Mouse (Mus musculus) olfactory bulb, adult 2 months (tissue): ENCODE data around the gene Tenm2. TPM values are rescaled to one million over a fixed set of nuclear protein-coding genes. Genes with fewer than 3 reads are reported as not detected.

Source experiments
- H3K27ac ChIP-seq: fragments of 200-500 bp; 2 replicates; pipeline ENCODE4 v1.5.1; 2012; ENCODE audit warnings: low read depth, low read length; ENCODE audit not compliant: insufficient read depth
- H3K4me1 ChIP-seq: fragments of 200-500 bp; 2 replicates; pipeline ENCODE4 v1.6.1; 2012; ENCODE audit warnings: low read length; ENCODE audit not compliant: control insufficient read depth, insufficient read depth
- H3K4me3 ChIP-seq: fragments of 200-500 bp; 2 replicates; pipeline ENCODE4 v1.5.1; 2012; ENCODE audit warnings: mild to moderate bottlenecking, low read depth, low read length, moderate library complexity; ENCODE audit not compliant: insufficient read depth
- CTCF ChIP-seq: fragments of 200-500 bp; IDR thresholded peaks from 2 replicates; pipeline ENCODE4 v1.5.1; 2012; ENCODE audit warnings: low read depth, mild to moderate bottlenecking, low read length, moderate library complexity; ENCODE audit not compliant: insufficient read depth
- POLR2A ChIP-seq: fragments of 200-500 bp; IDR thresholded peaks from 2 replicates; pipeline ENCODE4 v1.6.1; 2012; ENCODE audit warnings: mild to moderate bottlenecking, low read depth, low read length, moderate library complexity; ENCODE audit not compliant: insufficient read depth
- WGBS: fragments of 180-500 bp; shearing (Covaris S2); methylation state at CpG from one replicate; pipeline ENCODE4 v1.1.7; 2018; 5-methylcytosine and 5-hydroxymethylcytosine counted together
- polyA plus RNA-seq: library from polyadenylated mRNA; stranded (reverse); fragments of >200 nt; gene quantifications from 2 replicates; pipeline ENCODE4 v1.2.4, GENCODE M21; 2012; ENCODE audit warnings: low replicate concordance; ENCODE audit not compliant: missing spikeins, insufficient read depth, insufficient read length

Gene Tenm2
- polyA plus RNA-seq, 1 experiment = not detected

GRCm38 (mm10) chr11:36557316-36557715 lies 678.4 kb downstream of the Tenm2 start:
- no peak for TF ChIP-seq CTCF
- TF ChIP-seq POLR2A = no peak
- WGBS = 89% methylated on average over 6 of the region's 6 CpGs
- Histone ChIP-seq H3K4me1 (0 out of 2 replicates have a peak, but pooled peaks cover 2% of the 10 kb centered on the region), H3K4me3 (no peak overlapping the region), H3K27ac (no peak overlapping the region)

GRCm38 (mm10) chr11:36553286-36553685 lies 682.5 kb downstream of the Tenm2 start:
- Histone ChIP-seq H3K4me3 (no peak overlapping the region), H3K27ac (no peak overlapping the region), H3K4me1 (peaks cover 6% of the 10 kb centered on the region; the same call in 1 of the 2 replicates)
- TF ChIP-seq POLR2A (no peak), CTCF (no peak)
- 28% methylated on average over 5 of the region's 5 CpGs for WGBS

DNA sequence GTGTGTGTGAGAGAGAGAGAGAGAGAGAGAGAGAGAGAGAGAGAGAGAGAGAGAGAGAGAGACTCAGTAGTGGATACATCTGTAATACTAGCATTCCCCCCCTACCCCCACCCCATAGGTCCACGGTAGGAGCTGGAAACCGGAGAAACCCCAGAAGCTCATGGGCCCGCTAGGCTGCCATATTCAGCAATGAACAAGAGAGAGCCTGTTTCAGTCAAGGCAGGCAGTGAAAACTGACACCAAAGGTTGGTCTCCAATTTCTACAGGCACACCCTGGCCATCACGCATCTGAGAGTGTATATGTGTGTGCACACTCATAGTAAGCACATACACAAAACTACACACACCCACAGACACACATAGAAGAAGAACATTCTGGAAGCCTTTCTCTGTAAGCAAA lies 685.1 kb downstream of the Tenm2 start:
- 89% methylated on average over 4 of the region's 4 CpGs for WGBS
- H3K27ac ChIP-seq = no peak overlapping the region
- TF ChIP-seq POLR2A = no peak
- no peak for TF ChIP-seq CTCF

GRCm38 (mm10) chr11:36549398-36550139 lies 686.2 kb downstream of the Tenm2 start:
- 70% methylated on average over 11 of the region's 11 CpGs for WGBS
- no peak for TF ChIP-seq CTCF
- no peak for TF ChIP-seq POLR2A
- no peak overlapping the region for H3K27ac ChIP-seq
- H3K4me3 ChIP-seq = no peak overlapping the region
- H3K4me1 ChIP-seq = peaks cover 6% of the 10 kb centered on the region; the same call in 1 of the 2 replicates

More for the DNA sequence above, 685.1 kb downstream of the Tenm2 start:
- Histone ChIP-seq H3K4me1 (peaks cover 6% of the 10 kb centered on the region; the same call in 1 of the 2 replicates), H3K4me3 (no peak overlapping the region)

DNA sequence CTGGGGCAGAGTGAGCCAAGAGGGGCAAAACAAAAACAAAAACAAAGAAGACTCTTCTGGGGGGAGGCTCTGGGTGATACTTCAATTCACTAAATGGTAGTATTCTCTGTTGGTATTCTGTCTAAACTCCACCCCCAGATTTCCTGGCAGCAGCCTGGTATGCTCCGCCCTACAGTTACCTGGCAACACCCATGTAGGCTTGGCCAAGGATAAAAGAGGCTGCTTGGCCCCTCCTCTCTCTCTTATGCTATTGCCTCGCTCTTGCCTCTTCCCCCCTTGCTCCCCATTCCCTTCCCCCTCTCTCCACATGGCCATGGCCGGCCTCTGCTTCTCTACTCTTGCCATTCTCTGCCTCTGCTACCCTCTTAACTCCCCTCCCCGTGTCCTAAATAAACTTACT lies 687.6 kb downstream of the Tenm2 start:
- TF ChIP-seq POLR2A (no peak), CTCF (no peak)
- 79% methylated on average over 4 of the region's 4 CpGs for WGBS
- peaks cover 3% of the 10 kb centered on the region; the same call in 1 of the 2 replicates for H3K4me1 ChIP-seq
- H3K27ac ChIP-seq = no peak overlapping the region
- H3K4me3 ChIP-seq = no peak overlapping the region

- H3K27ac ChIP-seq = no peak overlapping the region
- H3K4me3 ChIP-seq = no peak overlapping the region
- no peaks in the 10 kb centered on the region for H3K4me1 ChIP-seq
- no peak for TF ChIP-seq CTCF
- WGBS = 93% methylated on average over 4 of the region's 4 CpGs
Observed at GRCm38 (mm10) chr11:36538144-36538543, 697.6 kb downstream of the Tenm2 start.

- H3K4me3 ChIP-seq = no peak overlapping the region
- 91% methylated on average over 9 of the region's 9 CpGs for WGBS
- no peak overlapping the region for H3K27ac ChIP-seq
- H3K4me1 ChIP-seq = no peaks in the 10 kb centered on the region
- no peak for TF ChIP-seq POLR2A
- TF ChIP-seq CTCF = no peak
Observed at GRCm38 (mm10) chr11:36537573-36538133, 698.1 kb downstream of the Tenm2 start.

GRCm38 (mm10) chr11:36535591-36535990 lies 700.2 kb downstream of the Tenm2 start:
- H3K4me3 ChIP-seq = no peak overlapping the region
- TF ChIP-seq CTCF (no peak), POLR2A (no peak)
- H3K27ac ChIP-seq = no peak overlapping the region
- 89% methylated on average over 3 of the region's 3 CpGs for WGBS
- no peaks in the 10 kb centered on the region for H3K4me1 ChIP-seq

GRCm38 (mm10) chr11:36531614-36532013 lies 704.1 kb downstream of the Tenm2 start:
- 79% methylated on average over 4 of the region's 4 CpGs for WGBS
- H3K4me1 ChIP-seq = no peaks in the 10 kb centered on the region
- TF ChIP-seq POLR2A (no peak), CTCF (no peak)
- H3K4me3 ChIP-seq = no peak overlapping the region
- H3K27ac ChIP-seq = no peak overlapping the region
